Mouse (Mus musculus): Measurements from ENCODE around the gene Cdkal1.

- TF ChIP-seq CTCF (IDR thresholded peaks at IDR 0.05; ENCODE audit: borderline replicate concordance, extremely low read depth, insufficient read depth, insufficient read length): no peak
- no peak for TF ChIP-seq POLR2A (IDR thresholded peaks at IDR 0.05; ENCODE audit: borderline replicate concordance, extremely low read depth, insufficient read depth, insufficient read length, poor library complexity, severe bottlenecking)
Observed at GRCm38 (mm10) chr13:29599646-29600045, 255.8 kb downstream of the Cdkal1 start.

All from brain, embryonic 14.5 days (tissue).